10 mouse cellular contexts compared by ENCODE assay signal in the genomic region with DNA sequence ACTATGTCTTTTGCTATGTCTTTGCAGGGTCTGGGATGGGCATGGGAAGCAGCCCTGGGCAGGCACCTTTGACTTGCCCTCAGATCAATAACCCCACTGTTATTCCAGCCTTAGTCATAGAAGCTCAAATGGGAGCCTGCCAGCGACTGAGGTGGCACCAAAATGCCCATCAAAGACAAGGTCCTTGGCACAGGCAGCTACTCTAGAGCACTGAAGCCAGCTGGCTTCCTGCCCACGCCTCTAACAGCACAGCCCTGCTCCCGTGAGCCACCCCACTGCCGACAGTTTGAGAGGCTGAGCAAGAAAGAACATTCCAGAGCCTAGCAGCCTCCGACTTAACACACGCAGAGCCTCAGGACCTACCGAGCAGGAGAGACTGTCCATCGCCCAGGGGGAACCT. TPM values are rescaled to one million over a fixed set of nuclear protein-coding genes. Genes with fewer than 3 reads are reported as not detected.
DNase-seq lines count a peak whose midpoint lies in the region; ATAC-seq and TF ChIP-seq lines count a peak whose summit lies in the region.
"Had no signal": no experiment of that assay in that cellular context is flagged by ENCODE, and none has a peak within 500 bp of the region (broad histone marks: within the 10 kb centered on the region; RNA-seq: fewer than 3 reads in every experiment).

No protein-coding gene starts in this region.

- H3K4me3 ChIP-seq in olfactory bulb, adult 2 months (ENCODE audit: insufficient read depth, low read depth, low read length) = no peak overlapping the region
- no peak overlapping the region for H3K4me3 ChIP-seq in left cerebral cortex, adult 2 months
- H3K4me3 ChIP-seq: limb, embryonic 12.5 days had no signal

- no peak for DNase-seq in frontal cortex, postnatal 14 days (ENCODE audit: low spot score in 2 of 2)
- DNase-seq in right cerebral cortex, postnatal 4 days = peak; percentile 52
- no peak for DNase-seq in right cerebral cortex, postnatal 36 days (ENCODE audit: low spot score in 2 of 2)
- DNase-seq in heart, postnatal 10 days = peak; percentile 69 to 74
- no peak for DNase-seq in left cerebral cortex, adult 2 months (ENCODE audit: extremely low spot score in 1 of 2, low spot score in 2 of 2)

- TF ChIP-seq CTCF in olfactory bulb, adult 2 months (IDR thresholded peaks at IDR 0.05; ENCODE audit: insufficient read depth, low read depth, low read length) = no peak
- TF ChIP-seq CTCF in left cerebral cortex, adult 2 months (IDR thresholded peaks at IDR 0.05) = no peak

- intact Hi-C loops in heart, postnatal 10 days (cut with DNase I) = loop anchor here (5.0 kb wide), 1 partner anchor 62 kb away; no protein-coding TSS in a partner anchor
- intact Hi-C loops in left cerebral cortex, adult 2 months (cut with DNase I) = no loop called here

- H3K4me1 ChIP-seq in olfactory bulb, adult 2 months (ENCODE audit: control insufficient read depth, insufficient read depth, low read length) = peaks cover 45% of the 10 kb centered on the region

- no peak for TF ChIP-seq POLR2A in olfactory bulb, adult 2 months (IDR thresholded peaks at IDR 0.05; ENCODE audit: insufficient read depth, low read depth, low read length)

- 23% methylated on average over 8 of the region's 8 CpGs for WGBS in olfactory bulb, adult 2 months

- ATAC-seq in frontal cortex, adult (ENCODE audit: low TSS enrichment) = 0 out of 2 replicates have a peak, but pooled peaks have one; percentile 8
- no peak for ATAC-seq in erythroblast, adult 5-6 weeks (replicated peaks; ENCODE audit: low FRiP score, poor library complexity, severe bottlenecking)

- peak overlapping the region; percentile 94 for H3K27ac ChIP-seq in olfactory bulb, adult 2 months (ENCODE audit: insufficient read depth, low read depth, low read length)
- H3K27ac ChIP-seq in left cerebral cortex, adult 2 months = no peak overlapping the region
- H3K27ac ChIP-seq: limb, embryonic 12.5 days had no signal

RNA-seq across cellular contexts. Expression of gene Pimreg, which starts 23.3 kb away (rescaled TPM):
- 10 to 100 TPM; 14.3 to 17.7 TPM for total RNA-seq in heart, postnatal 10 days (2021)
- not detected in 2 replicates for polyA plus RNA-seq in olfactory bulb, adult 2 months (2012; ENCODE audit: insufficient read depth, insufficient read length, low replicate concordance, missing spikeins)
- total RNA-seq in left cerebral cortex, adult 2 months (2021) = under 1 TPM in 1 of 2 experiments, not detected in 1; 0.23 TPM
- 5.6 and 6.5 TPM in 2 replicates for total RNA-seq in erythroblast, adult 5-6 weeks (2015; ENCODE audit: low replicate concordance)
- 2.0 and 2.2 TPM in 2 replicates for total RNA-seq in erythroblast, adult 5-6 weeks (2017; ENCODE audit: low replicate concordance)

RNA-seq across cellular contexts. Expression of gene Aipl1, which starts 27.8 kb away (rescaled TPM):
- under 1 TPM; 0.15 to 0.17 TPM for total RNA-seq in heart, postnatal 10 days (2021)
- polyA plus RNA-seq in olfactory bulb, adult 2 months (2012; ENCODE audit: insufficient read depth, insufficient read length, low replicate concordance, missing spikeins) = not detected in 2 replicates
- not detected for total RNA-seq in left cerebral cortex, adult 2 months (2021)
- total RNA-seq in erythroblast, adult 5-6 weeks (2015; ENCODE audit: low replicate concordance) = 1.5 TPM in 1 of 2 replicates, not detected in the other
- not detected in 2 replicates for total RNA-seq in erythroblast, adult 5-6 weeks (2017; ENCODE audit: low replicate concordance)
- polyA plus RNA-seq: hindbrain, embryonic 11.5 days had no signal

Comparison
In these comparisons a context has a peak if more than half of its experiments do, and no peak if none do; other contexts are left out.
1. DNase-seq: peak in right cerebral cortex, postnatal 4 days (single experiment) and heart, postnatal 10 days (2 of 2); none in frontal cortex, postnatal 14 days (0 of 2), right cerebral cortex, postnatal 36 days (0 of 2) and left cerebral cortex, adult 2 months (0 of 2).